Mouse (Mus musculus): ENCODE results near the gene Tmtc1.

Tmtc1 gene

GRCm38 (mm10) chr6:148416597-148416996, 27.6 kb downstream of the Tmtc1 start:
- DNase-seq, result no peak

GRCm38 (mm10) chr6:148413638-148414037, 30.6 kb downstream of the Tmtc1 start:
- no peak for DNase-seq

DNA sequence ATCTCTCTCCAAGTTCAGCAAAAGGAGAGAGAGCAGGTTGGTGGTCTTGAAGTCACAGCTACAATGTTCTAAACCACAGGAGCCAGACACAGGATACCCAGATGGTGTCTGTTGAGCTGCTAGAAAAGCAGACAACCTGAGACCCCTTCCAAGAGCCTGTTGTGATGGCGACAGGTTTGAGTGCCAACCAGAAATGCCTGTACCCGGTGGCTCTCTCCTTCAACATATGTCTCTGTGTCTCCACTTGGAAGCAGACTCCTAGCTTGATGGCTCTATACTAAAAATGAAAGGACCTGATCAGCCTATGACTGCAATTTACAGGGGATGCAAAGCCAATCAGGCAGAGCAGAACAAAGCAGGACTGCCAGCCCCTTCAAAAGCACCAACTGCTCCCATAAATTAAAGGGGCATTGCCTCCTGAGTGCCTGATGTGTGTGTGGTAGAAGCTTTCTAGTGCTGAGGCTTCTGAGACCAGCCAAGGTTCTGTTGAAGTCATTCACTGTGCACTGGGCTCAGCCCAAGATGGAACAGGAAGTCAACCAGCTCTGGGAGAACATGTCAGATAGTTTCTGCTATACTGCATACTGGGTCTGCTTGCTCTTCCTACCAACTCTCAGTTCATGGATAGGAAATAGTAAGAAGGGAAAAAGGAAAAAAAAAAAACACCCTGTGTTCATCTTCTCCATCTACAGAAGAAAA, 37.2 kb downstream of the Tmtc1 start:
- no peak for DNase-seq

GRCm38 (mm10) chr6:148405599-148405998, 38.6 kb downstream of the Tmtc1 start:
- DNase-seq, result no peak

DNA sequence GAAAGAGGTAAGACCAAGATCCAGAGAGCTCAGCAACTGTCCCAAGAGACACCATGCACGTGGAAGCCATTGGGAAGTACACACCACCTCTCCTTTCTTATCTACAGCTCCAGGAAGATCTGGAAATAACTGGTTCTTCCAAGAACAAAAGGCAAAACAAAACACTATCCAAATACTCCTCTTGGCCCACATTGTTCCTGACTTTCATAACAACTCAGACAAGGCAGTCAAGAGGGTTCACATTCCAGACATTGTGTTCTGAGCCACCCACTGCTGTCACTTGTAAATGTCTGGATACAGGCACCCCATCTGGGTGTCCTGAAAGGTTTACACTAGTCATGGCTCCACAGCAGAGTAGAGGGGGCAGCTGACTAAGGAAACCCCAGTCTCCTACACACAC, 39.7 kb downstream of the Tmtc1 start:
- no peak for DNase-seq

DNA sequence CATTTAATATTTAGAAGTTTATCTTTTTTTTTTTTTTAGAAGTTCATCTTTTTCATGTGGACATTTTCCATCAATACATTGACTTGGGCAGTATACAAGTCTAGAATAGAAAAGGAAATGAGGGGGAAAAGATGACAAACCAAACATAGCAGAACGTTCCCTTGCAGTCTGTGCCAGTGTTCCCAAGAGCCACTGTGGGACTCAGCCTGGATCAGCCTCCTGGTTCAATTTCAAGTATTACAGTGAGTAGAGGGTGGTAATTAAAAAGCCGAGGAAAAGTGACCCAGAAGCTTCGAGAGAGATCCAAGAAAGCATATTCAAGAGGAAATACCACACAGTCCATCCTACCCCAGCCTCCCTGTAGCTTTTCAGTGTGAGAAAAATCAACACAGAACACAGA, 40.4 kb downstream of the Tmtc1 start:
- no peak for DNase-seq

- no peak for DNase-seq
These were observed 43.2 kb downstream of the Tmtc1 start for GRCm38 (mm10) chr6:148401031-148401430.

DNA sequence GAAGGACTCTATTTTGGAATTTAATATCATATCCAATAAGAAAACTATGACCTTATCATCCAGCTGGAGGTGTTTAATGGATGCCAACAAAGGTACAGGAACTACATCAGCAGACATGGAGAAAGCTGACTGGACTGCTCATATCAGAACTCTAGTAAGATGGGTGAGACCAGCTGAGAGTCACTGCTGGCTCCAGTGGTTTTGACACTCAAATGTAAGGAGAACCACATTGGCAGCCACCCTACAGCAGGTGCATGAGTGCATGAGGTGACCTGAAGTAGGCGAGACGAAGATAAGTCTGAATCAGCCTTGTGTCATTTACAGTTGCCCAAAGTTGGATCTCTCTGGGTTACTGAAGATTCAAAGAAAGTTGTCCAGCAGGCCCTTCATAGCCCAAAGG, 44.6 kb downstream of the Tmtc1 start:
- no peak for DNase-seq

DNA sequence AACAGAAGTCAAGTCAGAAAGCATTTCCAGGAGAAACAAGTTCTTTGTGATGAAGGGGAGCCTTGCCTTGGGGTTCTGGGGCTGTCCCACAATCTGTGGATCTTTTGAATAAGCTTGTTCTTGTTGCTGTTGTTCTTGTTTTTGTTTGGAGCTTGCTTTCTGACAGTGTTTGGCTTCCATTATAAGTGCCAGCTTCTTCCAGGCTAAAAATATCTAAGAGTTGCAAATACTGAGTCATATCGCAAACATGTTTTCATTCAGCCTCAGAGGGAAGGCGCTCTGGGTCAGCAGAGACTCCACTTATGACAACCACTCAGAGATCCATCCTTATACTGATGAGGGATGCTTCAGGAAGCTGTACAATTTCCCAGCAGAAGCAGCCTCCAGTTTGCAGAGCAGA, 45.3 kb downstream of the Tmtc1 start:
- DNase-seq, result no peak

DNA sequence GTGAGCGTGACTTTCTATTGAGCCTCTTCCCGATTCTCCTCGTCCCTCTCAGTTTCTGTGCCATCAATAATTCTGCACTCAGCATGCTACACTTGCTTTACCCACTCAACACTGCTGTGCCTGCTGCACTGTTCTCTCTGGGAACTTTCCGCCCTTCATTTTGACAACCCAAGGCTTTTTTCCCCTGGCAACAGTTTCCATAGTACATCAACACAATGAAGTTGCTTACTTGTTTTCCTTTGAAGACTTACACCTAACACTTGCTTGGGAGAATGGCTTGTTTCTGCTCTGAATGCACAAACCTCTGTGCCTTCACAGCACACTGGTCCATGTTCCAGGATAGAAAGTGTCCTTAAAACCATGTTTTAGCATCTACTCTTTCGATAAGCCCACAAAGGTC, 46.9 kb downstream of the Tmtc1 start:
- DNase-seq, result no peak

- no peak for DNase-seq
These were observed 48.9 kb downstream of the Tmtc1 start for GRCm38 (mm10) chr6:148395272-148395671.

DNA sequence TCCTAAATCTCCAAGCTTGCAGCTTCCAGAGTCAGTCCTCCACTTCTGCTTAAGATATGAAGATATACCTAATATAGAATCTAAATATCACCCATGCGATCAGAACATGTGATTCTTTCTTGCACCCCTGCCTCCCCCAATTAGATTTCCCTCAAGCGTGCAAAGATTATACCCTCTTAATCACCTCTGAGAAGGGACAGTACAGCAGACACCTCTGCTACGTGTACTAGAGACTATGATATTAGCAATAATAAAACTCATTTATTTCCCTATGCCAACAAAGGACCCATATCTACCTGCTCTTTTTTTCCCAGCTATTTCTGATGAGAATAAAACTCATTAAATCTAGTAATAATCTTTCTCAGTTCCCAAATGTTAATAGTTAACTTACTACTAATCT, 49.9 kb downstream of the Tmtc1 start:
- DNase-seq, result no peak

DNA sequence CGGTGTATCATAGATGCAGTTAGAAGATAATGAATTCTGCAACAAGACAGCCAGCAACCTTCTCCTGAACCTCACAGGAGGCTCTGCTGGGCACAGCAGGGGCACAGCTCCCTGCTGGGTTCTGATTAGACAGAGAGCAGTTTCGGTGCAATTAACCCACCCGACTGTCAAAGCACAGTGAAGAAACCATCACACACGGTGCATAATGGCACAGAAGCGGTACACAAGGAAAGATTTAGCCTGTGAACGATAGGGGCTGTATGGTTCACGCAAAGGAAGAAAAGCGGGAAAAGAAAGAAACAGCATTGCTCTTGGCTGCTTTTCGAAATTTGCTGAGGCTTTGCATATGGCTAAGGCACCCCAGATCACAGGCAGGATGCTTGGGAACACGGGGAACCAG, 52.0 kb downstream of the Tmtc1 start:
- no peak for DNase-seq

GRCm38 (mm10) chr6:148391286-148391685, 52.9 kb downstream of the Tmtc1 start:
- no peak for DNase-seq

DNA sequence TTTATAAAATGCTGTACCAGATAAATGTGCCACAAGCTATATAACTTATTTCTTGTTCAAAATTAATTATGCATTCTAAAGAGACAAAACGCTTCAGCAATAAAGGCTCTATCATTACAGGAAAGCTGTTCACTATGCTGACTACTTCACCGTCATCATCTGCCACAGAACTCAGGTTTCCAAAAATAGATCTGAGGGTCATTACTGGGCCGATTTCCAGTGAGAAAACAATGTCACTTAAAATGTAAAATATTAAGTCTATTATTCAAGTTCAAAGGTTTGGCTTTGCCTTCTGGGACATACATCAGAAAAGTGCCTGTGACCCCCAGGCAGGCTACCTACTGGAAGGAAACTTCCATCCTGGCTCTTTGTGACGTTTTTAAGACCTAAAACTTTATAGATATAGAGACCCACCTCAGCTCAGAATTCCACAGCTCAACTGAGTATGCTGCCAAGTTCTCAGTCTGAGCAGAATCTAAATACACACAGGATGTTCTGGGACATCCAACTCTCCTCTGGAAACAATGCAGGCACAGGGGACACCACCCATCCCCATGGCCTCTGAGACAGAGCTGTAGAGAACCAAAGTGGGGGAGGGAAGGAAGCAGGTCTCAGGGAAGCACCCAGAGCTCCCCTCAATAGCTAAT, 53.4 kb downstream of the Tmtc1 start:
- DNase-seq, result no peak

DNA sequence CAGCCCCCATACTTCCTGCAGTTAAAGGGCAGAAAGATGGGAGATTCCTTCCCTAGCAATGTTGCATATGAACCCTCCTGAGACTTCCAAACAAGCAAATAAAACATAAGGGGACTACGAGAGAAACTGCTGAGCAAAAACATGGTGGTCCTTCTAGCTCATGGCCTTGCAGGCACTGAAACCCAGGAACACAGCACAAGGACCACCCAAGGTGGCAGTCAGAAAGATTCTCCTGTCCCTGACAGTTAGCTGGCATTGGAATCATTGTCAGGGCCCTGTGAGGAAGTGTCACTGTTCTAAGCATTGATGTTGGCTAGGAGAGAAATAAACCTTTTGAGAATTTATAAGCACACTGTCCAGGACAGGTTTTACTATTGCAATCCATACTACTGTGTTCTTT, 56.2 kb downstream of the Tmtc1 start:
- DNase-seq, result no peak

DNA sequence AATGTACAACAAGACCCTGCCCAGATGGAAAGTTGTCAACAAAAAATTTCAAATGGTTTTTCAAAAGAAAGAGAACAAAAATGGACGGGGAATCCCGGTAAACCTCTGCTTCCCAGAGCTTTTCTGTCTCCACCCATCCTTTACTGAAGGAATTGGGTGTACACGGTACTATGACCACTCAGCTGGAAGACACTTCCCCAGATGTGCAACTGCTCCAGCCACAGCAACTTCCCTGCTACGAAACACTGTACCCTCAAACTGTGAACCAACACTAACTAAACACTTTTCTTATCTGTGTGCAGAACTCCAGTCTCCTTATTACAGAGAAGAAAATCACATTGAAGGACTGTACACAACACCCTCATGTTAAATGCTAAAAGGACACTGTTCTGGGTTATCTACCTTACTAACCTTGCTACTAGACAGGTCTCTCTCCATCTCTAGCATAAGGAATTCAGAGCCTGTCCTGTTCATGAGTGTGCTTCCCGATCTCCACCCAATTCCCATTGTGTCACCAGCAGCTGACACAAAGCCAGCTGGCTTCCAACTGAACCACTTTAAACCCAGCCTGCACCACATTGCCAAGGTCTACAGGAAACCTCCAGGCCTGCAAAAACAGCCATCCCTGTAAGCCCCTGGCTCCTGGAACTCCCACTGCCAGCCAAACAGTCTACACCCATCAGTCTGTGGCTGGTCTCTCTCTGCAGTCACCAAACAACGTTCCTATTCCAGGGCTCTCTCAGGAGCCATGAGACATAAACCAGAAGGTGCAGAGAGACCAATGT, 59.9 kb downstream of the Tmtc1 start:
- DNase-seq, result no peak

DNA sequence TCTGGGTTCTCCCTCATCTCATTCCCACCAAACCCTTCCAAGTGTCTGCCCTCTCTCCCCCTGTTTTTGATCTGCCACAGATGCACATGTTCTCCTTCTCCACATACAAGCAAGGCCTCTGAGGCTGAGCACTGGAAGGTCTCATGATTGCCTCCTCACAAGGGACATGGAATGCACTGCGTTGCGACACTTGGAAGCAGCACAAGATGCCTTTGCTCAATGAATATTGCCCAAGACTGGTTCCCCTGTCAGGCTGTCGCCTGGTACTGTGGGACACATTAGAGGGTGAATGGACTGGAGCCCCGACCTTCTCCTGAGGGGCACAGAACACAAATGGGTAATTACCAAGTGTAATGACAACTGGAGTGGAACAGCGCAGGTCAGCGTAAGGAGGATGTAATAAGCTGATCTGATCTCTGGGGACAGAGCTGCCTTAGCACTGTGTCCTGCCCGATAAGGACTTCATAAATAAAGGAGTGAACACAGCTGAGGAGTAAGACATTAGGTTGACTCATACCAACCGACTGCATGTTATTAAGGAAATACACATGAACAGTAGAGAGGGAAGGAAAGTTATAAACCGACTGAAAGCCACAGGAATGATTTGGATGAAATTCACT, 62.9 kb downstream of the Tmtc1 start:
- no peak for DNase-seq

- no peak for DNase-seq
These were observed 68.5 kb downstream of the Tmtc1 start for GRCm38 (mm10) chr6:148375618-148376209.

DNA sequence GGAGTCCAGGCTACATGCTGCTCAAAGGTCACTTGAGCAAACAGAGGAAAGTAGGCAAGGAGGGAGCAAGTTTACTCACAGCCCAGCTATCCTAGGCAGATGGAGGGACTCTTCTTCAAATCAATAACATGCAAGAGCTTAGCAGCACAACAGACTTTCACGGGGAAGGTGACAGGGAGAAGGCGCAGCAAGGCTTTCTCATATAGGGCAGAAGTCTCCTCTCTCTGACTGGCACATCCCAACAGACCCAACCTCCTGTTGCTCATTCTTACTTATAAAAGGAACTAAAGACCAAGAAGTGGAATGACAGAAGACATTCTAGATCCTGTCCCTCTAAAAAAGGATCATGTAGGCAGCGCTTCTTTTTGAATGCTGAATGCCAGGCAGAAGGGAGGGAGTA, 69.2 kb downstream of the Tmtc1 start:
- no peak for DNase-seq

- no peak for DNase-seq
These were observed 70.7 kb downstream of the Tmtc1 start for GRCm38 (mm10) chr6:148373444-148373843.

DNA sequence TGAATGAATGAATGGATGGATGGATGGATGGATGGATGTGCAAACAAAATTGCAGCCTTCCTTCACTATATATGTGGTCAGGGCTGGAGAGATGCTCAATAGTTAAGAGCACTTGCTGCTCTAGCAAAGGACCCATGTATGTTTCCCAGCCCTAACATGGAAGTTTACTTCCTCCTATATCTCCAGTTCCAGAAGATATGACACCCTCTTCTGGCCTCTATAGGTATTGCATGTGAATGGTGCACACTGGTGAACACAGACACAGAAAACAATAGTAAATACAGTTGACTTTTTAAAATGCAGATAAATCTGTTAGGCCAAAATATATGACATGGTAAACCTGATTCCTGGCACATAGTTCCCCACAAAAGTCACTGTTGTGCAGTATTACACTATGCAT, 73.0 kb downstream of the Tmtc1 start:
- DNase-seq, result no peak

GRCm38 (mm10) chr6:148367094-148367539, 77.1 kb downstream of the Tmtc1 start:
- no peak for DNase-seq
